Mouse (Mus musculus): ENCODE measurements around the gene Blm. TPM values are rescaled to one million over a fixed set of nuclear protein-coding genes. Genes with fewer than 3 reads are reported as not detected.
A peak's percentile ranks its signal among the peaks of the same experiment; 100 is the strongest.

Blm gene
- polyA plus RNA-seq, 1 experiment from 2014 or later, result 51.8 TPM

GRCm38 (mm10) chr7:80439789-80440488 lies 95.0 kb downstream of the Blm start:
- Histone ChIP-seq H3K27ac (replicated peaks; ENCODE audit: low read depth, low read length) (no peak overlapping the region), H3K9me3 (ENCODE audit: control insufficient read depth, low read length) (no peaks in the 10 kb centered on the region), H3K9ac (ENCODE audit: low read length) (no peak overlapping the region), H3K4me3 (ENCODE audit: low read depth, low read length) (no peak overlapping the region), H3K4me1 (ENCODE audit: control insufficient read depth, insufficient read depth, low read length) (peaks cover 35% of the 10 kb centered on the region), H3K36me3 (ENCODE audit: control insufficient read depth, insufficient read depth, low read length) (no peaks in the 10 kb centered on the region), H3K27me3 (ENCODE audit: control insufficient read depth, insufficient read depth, low read length) (no peaks in the 10 kb centered on the region), H3K4me2 (ENCODE audit: low read depth, severe bottlenecking) (no peak overlapping the region)
- DNase-seq (ENCODE audit: low spot score) (no peak), ATAC-seq (ENCODE audit: insufficient number of reproducible peaks, low FRiP score, low TSS enrichment, low read depth) (no peak)
- WGBS, result 77% methylated on average over 10 of the region's 10 CpGs

GRCm38 (mm10) chr7:80439032-80439760 lies 95.7 kb downstream of the Blm start:
- H3K27me3 ChIP-seq (ENCODE audit: control insufficient read depth, insufficient read depth, low read length), result no peaks in the 10 kb centered on the region
- H3K4me2 ChIP-seq (ENCODE audit: low read depth, severe bottlenecking), result no peak overlapping the region
- no peaks in the 10 kb centered on the region for H3K36me3 ChIP-seq (ENCODE audit: control insufficient read depth, insufficient read depth, low read length)
- no peaks in the 10 kb centered on the region for H3K9me3 ChIP-seq (ENCODE audit: control insufficient read depth, low read length)
- no peak for ATAC-seq (ENCODE audit: insufficient number of reproducible peaks, low FRiP score, low TSS enrichment, low read depth)
- H3K9ac ChIP-seq (ENCODE audit: low read length), result no peak overlapping the region
- DNase-seq (ENCODE audit: low spot score), result peak; percentile 40
- WGBS, result 32% methylated on average over 14 of the region's 15 CpGs
- H3K4me1 ChIP-seq (ENCODE audit: control insufficient read depth, insufficient read depth, low read length), result peaks cover 29% of the 10 kb centered on the region
- H3K27ac ChIP-seq (replicated peaks; ENCODE audit: low read depth, low read length), result no peak overlapping the region
- no peak overlapping the region for H3K4me3 ChIP-seq (ENCODE audit: low read depth, low read length)

GRCm38 (mm10) chr7:80436571-80436970 lies 98.3 kb downstream of the Blm start:
- 89% methylated on average over 7 of the region's 7 CpGs for WGBS
- no peak overlapping the region for H3K9ac ChIP-seq (ENCODE audit: low read length)
- H3K27me3 ChIP-seq (ENCODE audit: control insufficient read depth, insufficient read depth, low read length), result no peaks in the 10 kb centered on the region
- ATAC-seq (ENCODE audit: insufficient number of reproducible peaks, low FRiP score, low TSS enrichment, low read depth) (no peak), DNase-seq (ENCODE audit: low spot score) (no peak)
- peaks cover 12% of the 10 kb centered on the region for H3K4me1 ChIP-seq (ENCODE audit: control insufficient read depth, insufficient read depth, low read length)
- no peaks in the 10 kb centered on the region for H3K36me3 ChIP-seq (ENCODE audit: control insufficient read depth, insufficient read depth, low read length)
- no peaks in the 10 kb centered on the region for H3K9me3 ChIP-seq (ENCODE audit: control insufficient read depth, low read length)
- no peak overlapping the region for H3K27ac ChIP-seq (replicated peaks; ENCODE audit: low read depth, low read length)
- no peak overlapping the region for H3K4me2 ChIP-seq (ENCODE audit: low read depth, severe bottlenecking)
- no peak overlapping the region for H3K4me3 ChIP-seq (ENCODE audit: low read depth, low read length)

GRCm38 (mm10) chr7:80435594-80435993 lies 99.3 kb downstream of the Blm start:
- Histone ChIP-seq H3K27me3 (ENCODE audit: control insufficient read depth, insufficient read depth, low read length) (no peaks in the 10 kb centered on the region), H3K4me1 (ENCODE audit: control insufficient read depth, insufficient read depth, low read length) (peaks cover 7% of the 10 kb centered on the region; the same call in 1 of the 2 replicates), H3K4me2 (ENCODE audit: low read depth, severe bottlenecking) (no peak overlapping the region), H3K9ac (ENCODE audit: low read length) (no peak overlapping the region), H3K27ac (replicated peaks; ENCODE audit: low read depth, low read length) (no peak overlapping the region), H3K9me3 (ENCODE audit: control insufficient read depth, low read length) (no peaks in the 10 kb centered on the region), H3K4me3 (ENCODE audit: low read depth, low read length) (no peak overlapping the region), H3K36me3 (ENCODE audit: control insufficient read depth, insufficient read depth, low read length) (no peaks in the 10 kb centered on the region)
- DNase-seq (ENCODE audit: low spot score) (no peak), ATAC-seq (ENCODE audit: insufficient number of reproducible peaks, low FRiP score, low TSS enrichment, low read depth) (no peak)
- WGBS, result 90% methylated on average over 3 of the region's 3 CpGs

GRCm38 (mm10) chr7:80429661-80430060 lies 105.3 kb downstream of the Blm start:
- no peaks in the 10 kb centered on the region for H3K36me3 ChIP-seq (ENCODE audit: control insufficient read depth, insufficient read depth, low read length)
- ATAC-seq (ENCODE audit: insufficient number of reproducible peaks, low FRiP score, low TSS enrichment, low read depth), result no peak
- H3K4me3 ChIP-seq (ENCODE audit: low read depth, low read length), result no peak overlapping the region
- WGBS, result 91% methylated on average over 12 of the region's 12 CpGs
- no peaks in the 10 kb centered on the region for H3K9me3 ChIP-seq (ENCODE audit: control insufficient read depth, low read length)
- no peak for DNase-seq (ENCODE audit: low spot score)
- H3K27me3 ChIP-seq (ENCODE audit: control insufficient read depth, insufficient read depth, low read length), result no peaks in the 10 kb centered on the region
- no peak overlapping the region for H3K9ac ChIP-seq (ENCODE audit: low read length)
- no peak overlapping the region for H3K4me2 ChIP-seq (ENCODE audit: low read depth, severe bottlenecking)
- no peaks in the 10 kb centered on the region for H3K4me1 ChIP-seq (ENCODE audit: control insufficient read depth, insufficient read depth, low read length)
- no peak overlapping the region for H3K27ac ChIP-seq (replicated peaks; ENCODE audit: low read depth, low read length)

- Histone ChIP-seq H3K9me3 (ENCODE audit: control insufficient read depth, low read length) (no peaks in the 10 kb centered on the region), H3K36me3 (ENCODE audit: control insufficient read depth, insufficient read depth, low read length) (no peaks in the 10 kb centered on the region), H3K4me1 (ENCODE audit: control insufficient read depth, insufficient read depth, low read length) (no peaks in the 10 kb centered on the region), H3K4me3 (ENCODE audit: low read depth, low read length) (no peak overlapping the region), H3K27ac (replicated peaks; ENCODE audit: low read depth, low read length) (no peak overlapping the region), H3K9ac (ENCODE audit: low read length) (no peak overlapping the region), H3K27me3 (ENCODE audit: control insufficient read depth, insufficient read depth, low read length) (no peaks in the 10 kb centered on the region), H3K4me2 (ENCODE audit: low read depth, severe bottlenecking) (no peak overlapping the region)
- DNase-seq (ENCODE audit: low spot score) (no peak), ATAC-seq (ENCODE audit: insufficient number of reproducible peaks, low FRiP score, low TSS enrichment, low read depth) (no peak)
- WGBS, result 82% methylated on average over 5 of the region's 5 CpGs
Observed at GRCm38 (mm10) chr7:80427730-80428129, 107.2 kb downstream of the Blm start.

GRCm38 (mm10) chr7:80426363-80426762 lies 108.6 kb downstream of the Blm start:
- no peak overlapping the region for H3K4me2 ChIP-seq (ENCODE audit: low read depth, severe bottlenecking)
- H3K36me3 ChIP-seq (ENCODE audit: control insufficient read depth, insufficient read depth, low read length), result no peaks in the 10 kb centered on the region
- no peaks in the 10 kb centered on the region for H3K4me1 ChIP-seq (ENCODE audit: control insufficient read depth, insufficient read depth, low read length)
- no peak overlapping the region for H3K27ac ChIP-seq (replicated peaks; ENCODE audit: low read depth, low read length)
- H3K27me3 ChIP-seq (ENCODE audit: control insufficient read depth, insufficient read depth, low read length), result no peaks in the 10 kb centered on the region
- WGBS, result 72% methylated on average over 7 of the region's 7 CpGs
- H3K9ac ChIP-seq (ENCODE audit: low read length), result no peak overlapping the region
- ATAC-seq (ENCODE audit: insufficient number of reproducible peaks, low FRiP score, low TSS enrichment, low read depth) (no peak), DNase-seq (ENCODE audit: low spot score) (no peak)
- H3K4me3 ChIP-seq (ENCODE audit: low read depth, low read length), result no peak overlapping the region
- no peaks in the 10 kb centered on the region for H3K9me3 ChIP-seq (ENCODE audit: control insufficient read depth, low read length)

GRCm38 (mm10) chr7:80424722-80425121 lies 110.2 kb downstream of the Blm start:
- Histone ChIP-seq H3K27ac (replicated peaks; ENCODE audit: low read depth, low read length) (no peak overlapping the region), H3K4me3 (ENCODE audit: low read depth, low read length) (no peak overlapping the region), H3K4me1 (ENCODE audit: control insufficient read depth, insufficient read depth, low read length) (no peaks in the 10 kb centered on the region), H3K9ac (ENCODE audit: low read length) (no peak overlapping the region), H3K27me3 (ENCODE audit: control insufficient read depth, insufficient read depth, low read length) (no peaks in the 10 kb centered on the region), H3K36me3 (ENCODE audit: control insufficient read depth, insufficient read depth, low read length) (no peaks in the 10 kb centered on the region), H3K4me2 (ENCODE audit: low read depth, severe bottlenecking) (no peak overlapping the region), H3K9me3 (ENCODE audit: control insufficient read depth, low read length) (no peaks in the 10 kb centered on the region)
- ATAC-seq (ENCODE audit: insufficient number of reproducible peaks, low FRiP score, low TSS enrichment, low read depth) (no peak), DNase-seq (ENCODE audit: low spot score) (peak; percentile 30)
- WGBS, result 82% methylated on average over 6 of the region's 6 CpGs
